Mouse (Mus musculus) CH12.LX (cell line): ENCODE measurements at regions not wholly inside any gene's neighbourhood (a gene's known extent, or its start where the extent isn't known, plus 50 kb on each side); places are given as distances from the start of the nearest gene placed in this dataset.

Experiments used
- DNase-seq: peaks from one replicate; pipeline ENCODE4 v3.0.0-alpha.2; 2013; ENCODE audit errors: extremely low read depth
- H3K27ac ChIP-seq: 2 replicates; pipeline ENCODE4 v1.5.1; 2012; ENCODE audit warnings: low read depth, mild to moderate bottlenecking, control low read depth, moderate library complexity; ENCODE audit not compliant: insufficient read depth
- H3K27me3 ChIP-seq: replicated peaks from 2 replicates; pipeline ENCODE3; 2012; ENCODE audit warnings: inconsistent platforms
- H3K36me3 ChIP-seq, 2 experiments: replicated peaks in 1 of 2; 2 replicates each; pipeline versions ENCODE3 to v1.6.1; 2012; ENCODE audit warnings: inconsistent platforms in 1 of 2, low read length in 1 of 2, mild to moderate bottlenecking in 1 of 2, mixed read lengths in 1 of 2, moderate library complexity in 1 of 2; ENCODE audit not compliant: control insufficient read depth in 1 of 2, insufficient read depth in 1 of 2
- H3K4me1 ChIP-seq, 2 experiments: 2 replicates each; pipeline ENCODE4 v1.6.1; 2012; ENCODE audit warnings: inconsistent platforms in 1 of 2, moderate library complexity in 1 of 2; ENCODE audit not compliant: insufficient read depth in 2 of 2, control insufficient read depth in 1 of 2
- H3K4me2 ChIP-seq: 2 replicates; pipeline ENCODE4 v1.6.1; 2012; ENCODE audit warnings: low read depth, mild to moderate bottlenecking, control low read depth; ENCODE audit not compliant: poor library complexity, insufficient read depth, severe bottlenecking
- H3K4me3 ChIP-seq, 3 experiments: fragments of 150-350 bp in 1 of 3; sonication (generic) in 1 of 3; replicated peaks in 1 of 3; 2 replicates each; pipeline versions ENCODE3 to v1.5.1; 2011 to 2012; ENCODE audit warnings: low read depth in 2 of 3, low read length in 2 of 3, mild to moderate bottlenecking in 2 of 3, moderate library complexity in 2 of 3, control low read depth in 1 of 3, improper control_type of control experiment in 1 of 3, inconsistent platforms in 1 of 3, mixed read lengths in 1 of 3; ENCODE audit not compliant: poor library complexity in 1 of 3
- H3K79me2 ChIP-seq: replicated peaks from 2 replicates; pipeline ENCODE4 v1.6.1; 2012; ENCODE audit warnings: mild to moderate bottlenecking, moderate library complexity; ENCODE audit not compliant: control insufficient read depth, poor library complexity, insufficient read depth, severe bottlenecking; ENCODE audit errors: extremely low read depth
- H3K9ac ChIP-seq: 2 replicates; pipeline ENCODE4 v1.6.1; 2012; ENCODE audit warnings: low read depth, mild to moderate bottlenecking, control low read depth, moderate library complexity; ENCODE audit not compliant: insufficient read depth
- H3K9me3 ChIP-seq: replicated peaks from 2 replicates; pipeline ENCODE3; 2012; ENCODE audit warnings: low read length, inconsistent platforms, mixed read lengths
- BHLHE40 ChIP-seq: IDR thresholded peaks from 2 replicates; pipeline ENCODE4 v1.6.1; 2011; ENCODE audit warnings: mild to moderate bottlenecking, low read depth, low read length, improper control_type of control experiment
- CHD1 ChIP-seq: IDR thresholded peaks from 2 replicates; pipeline ENCODE4 v1.6.1; 2012; ENCODE audit warnings: low read depth, low read length, improper control_type of control experiment, inconsistent platforms
- CHD2 ChIP-seq: IDR thresholded peaks from 2 replicates; pipeline ENCODE4 v1.6.1; 2011; ENCODE audit warnings: low read length, improper control_type of control experiment
- CTCF ChIP-seq, 2 experiments: IDR thresholded peaks in 1 of 2; conservative IDR thresholded peaks in 1 of 2; 2 replicates each; pipeline ENCODE4 v1.5.1; 2011 to 2012; ENCODE audit warnings: low read depth in 2 of 2, low read length in 2 of 2, improper control_type of control experiment in 1 of 2, inconsistent platforms in 1 of 2, mild to moderate bottlenecking in 1 of 2, moderate library complexity in 1 of 2
- ELF1 ChIP-seq: IDR thresholded peaks from 2 replicates; pipeline ENCODE4 v1.6.1; 2014; ENCODE audit warnings: low read depth, mild to moderate bottlenecking, inconsistent platforms, low read length, improper control_type of control experiment
- ETS1 ChIP-seq: conservative IDR thresholded peaks from 2 replicates; pipeline ENCODE4 v1.6.1; 2012; ENCODE audit warnings: low read depth, mild to moderate bottlenecking, inconsistent platforms, low read length, improper control_type of control experiment, moderate library complexity
- GABPA ChIP-seq: IDR thresholded peaks from 2 replicates; pipeline ENCODE4 v1.6.1; 2012; ENCODE audit warnings: low read depth, low read length, improper control_type of control experiment, inconsistent platforms; ENCODE audit not compliant: insufficient replicate concordance
- HCFC1 ChIP-seq: IDR thresholded peaks from 2 replicates; pipeline ENCODE4 v1.6.1; 2012; ENCODE audit warnings: low read depth, mild to moderate bottlenecking, inconsistent platforms, low read length, improper control_type of control experiment
- IRF4 ChIP-seq: IDR thresholded peaks from 2 replicates; pipeline ENCODE4 v1.6.1; 2014; ENCODE audit warnings: low read depth, mild to moderate bottlenecking, inconsistent platforms, low read length, improper control_type of control experiment
- JUN ChIP-seq: IDR thresholded peaks from 2 replicates; pipeline ENCODE4 v1.6.1; 2011; ENCODE audit warnings: low read depth, mild to moderate bottlenecking, low read length, improper control_type of control experiment, moderate library complexity; ENCODE audit not compliant: insufficient read depth
- JUND ChIP-seq: conservative IDR thresholded peaks from 2 replicates; pipeline ENCODE4 v1.6.1; 2011; ENCODE audit warnings: low read depth, low read length, improper control_type of control experiment
- MAZ ChIP-seq: IDR thresholded peaks from 2 replicates; pipeline ENCODE4 v1.6.1; 2012; ENCODE audit warnings: low read depth, mild to moderate bottlenecking, inconsistent platforms, low read length, improper control_type of control experiment, moderate library complexity
- MEF2A ChIP-seq: IDR thresholded peaks from 2 replicates; pipeline ENCODE4 v1.6.1; 2014; ENCODE audit warnings: low read depth, mild to moderate bottlenecking, inconsistent platforms, low read length, improper control_type of control experiment, borderline replicate concordance
- MXI1 ChIP-seq: IDR thresholded peaks from 2 replicates; pipeline ENCODE4 v1.6.1; 2011; ENCODE audit warnings: mild to moderate bottlenecking, low read depth, low read length, improper control_type of control experiment
- NELFE ChIP-seq: IDR thresholded peaks from 2 replicates; pipeline ENCODE4 v1.6.1; 2011; ENCODE audit warnings: low read depth, low read length, improper control_type of control experiment
- NRF1 ChIP-seq: IDR thresholded peaks from 2 replicates; pipeline ENCODE4 v1.6.1; 2014; ENCODE audit warnings: low read depth, mild to moderate bottlenecking, inconsistent platforms, low read length, improper control_type of control experiment, moderate library complexity
- PAX5 ChIP-seq: IDR thresholded peaks from 2 replicates; pipeline ENCODE4 v1.6.1; 2012; ENCODE audit warnings: low read length, inconsistent platforms, mixed read lengths
- POLR2A ChIP-seq: IDR thresholded peaks from 2 replicates; pipeline ENCODE4 v1.6.1; 2011; ENCODE audit warnings: low read depth, mild to moderate bottlenecking, improper control_type of control experiment, low read length
- POLR2AphosphoS2 ChIP-seq: IDR thresholded peaks from 2 replicates; pipeline ENCODE4 v1.6.1; 2011; ENCODE audit warnings: low read depth, low read length, improper control_type of control experiment
- RAD21 ChIP-seq: IDR thresholded peaks from 2 replicates; pipeline ENCODE4 v1.6.1; 2011; ENCODE audit warnings: low read depth, mild to moderate bottlenecking, low read length, improper control_type of control experiment, moderate library complexity
- SIN3A ChIP-seq: IDR thresholded peaks from 2 replicates; pipeline ENCODE4 v1.6.1; 2012; ENCODE audit warnings: low read length, improper control_type of control experiment, inconsistent platforms
- SMC3 ChIP-seq: IDR thresholded peaks from 2 replicates; pipeline ENCODE4 v1.6.1; 2011; ENCODE audit warnings: low read depth, low read length, improper control_type of control experiment
- TBP ChIP-seq: conservative IDR thresholded peaks from 2 replicates; pipeline ENCODE4 v1.6.1; 2011; ENCODE audit warnings: low read depth, low read length, improper control_type of control experiment
- UBTF ChIP-seq: IDR thresholded peaks from 2 replicates; pipeline ENCODE4 v1.6.1; 2012; ENCODE audit warnings: low read depth, mild to moderate bottlenecking, inconsistent platforms, low read length, improper control_type of control experiment, moderate library complexity
- USF1 ChIP-seq: IDR thresholded peaks from 2 replicates; pipeline ENCODE4 v1.6.1; 2014; ENCODE audit warnings: low read depth, mild to moderate bottlenecking, inconsistent platforms, low read length, improper control_type of control experiment
- ZKSCAN1 ChIP-seq: IDR thresholded peaks from 2 replicates; pipeline ENCODE4 v1.6.1; 2012; ENCODE audit warnings: low read depth, inconsistent platforms, low read length, improper control_type of control experiment, borderline replicate concordance
- ZMIZ1 ChIP-seq: IDR thresholded peaks from 2 replicates; pipeline ENCODE4 v1.6.1; 2012; ENCODE audit warnings: low read depth, mild to moderate bottlenecking, inconsistent platforms, low read length, improper control_type of control experiment
- ZNF384 ChIP-seq: IDR thresholded peaks from 2 replicates; pipeline ENCODE4 v1.6.1; 2012; ENCODE audit warnings: low read depth, low read length, improper control_type of control experiment, inconsistent platforms
- dilution Hi-C: fragments of 300-500 bp; cut with MboI; formaldehyde crosslinking; loops from 2 replicates; pipeline ENCODE4 v1.14.3; 2020; ENCODE audit warnings: low sequenced_read_pairs; ENCODE audit not compliant: extremely low pct_unique_long_range_greater_than_20kb, extremely low pct_ligation_motif_present
- in situ Hi-C: fragments of 300-500 bp; cut with MboI; formaldehyde crosslinking; loops from 3 replicates; pipeline ENCODE4 v1.14.3; 2019; ENCODE audit warnings: low sequenced_read_pairs, low pct_ligation_motif_present, low pct_unique_long_range_greater_than_20kb, mixed read lengths

DNA sequence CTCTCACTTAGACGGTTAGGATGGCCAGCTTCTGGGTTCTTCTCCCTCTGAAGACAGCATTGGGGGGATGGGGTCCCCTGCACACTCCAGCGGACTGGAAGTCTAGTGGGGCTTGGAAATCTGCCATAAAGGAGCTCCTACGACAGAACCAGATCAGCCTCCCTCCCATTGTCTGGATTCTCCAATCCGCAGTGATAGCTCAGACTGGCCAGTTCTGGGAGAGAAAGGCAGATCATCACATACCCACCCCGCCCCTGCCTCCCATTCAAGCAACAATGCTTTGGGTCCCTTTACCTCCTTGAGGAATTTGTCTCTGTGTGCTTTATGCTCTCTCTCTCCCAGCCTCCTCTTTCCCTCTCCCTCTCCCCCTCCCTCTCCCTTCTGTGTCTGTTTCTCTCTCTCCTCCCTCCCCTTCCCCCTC is 292.5 kb downstream of the Pdcd6ip start:
- Histone ChIP-seq H3K9ac (no peak overlapping the region), H3K4me2 (no peak overlapping the region), H3K9me3 (peaks cover 32% of the 10 kb centered on the region), H3K79me2 (no peaks in the 10 kb centered on the region), H3K36me3 (no peaks in the 10 kb centered on the region), H3K27me3 (peaks cover 14% of the 10 kb centered on the region), H3K4me3 (no peak overlapping the region), H3K27ac (no peak overlapping the region), H3K4me1 (no peaks in the 10 kb centered on the region)
- TF ChIP-seq NELFE (no peak), ETS1 (no peak), HCFC1 (no peak), MAZ (no peak), ZKSCAN1 (no peak), SIN3A (no peak), JUN (no peak), IRF4 (no peak), BHLHE40 (no peak), CHD2 (no peak), CHD1 (no peak), ZNF384 (no peak), GABPA (no peak)
- no peak for DNase-seq
- in situ Hi-C loops = no loop called here
- dilution Hi-C loops = no loop called here

DNA sequence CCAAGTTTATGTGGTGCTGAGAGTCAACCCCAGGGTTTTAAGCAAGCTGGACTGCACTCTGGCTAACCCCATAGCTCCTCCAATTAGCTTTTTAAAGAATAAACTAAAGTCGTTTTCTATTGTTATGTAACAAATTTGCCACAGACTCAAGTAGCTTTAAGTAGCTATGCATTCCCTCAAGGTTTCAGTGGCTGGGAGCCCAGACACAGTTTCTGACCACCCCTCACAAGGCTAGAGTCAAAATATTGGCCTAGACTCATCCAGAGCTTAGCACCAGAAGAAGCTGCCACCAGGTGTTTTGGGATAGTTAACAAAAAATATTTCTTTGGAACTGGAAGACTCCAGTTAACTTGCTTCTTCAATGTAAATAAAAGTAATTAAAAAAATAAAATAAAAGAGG is 293.4 kb downstream of the Pdcd6ip start:
- Histone ChIP-seq H3K4me3 (no peak overlapping the region), H3K36me3 (no peaks in the 10 kb centered on the region), H3K27ac (no peak overlapping the region), H3K4me2 (no peak overlapping the region), H3K9me3 (peaks cover 33% of the 10 kb centered on the region), H3K79me2 (no peaks in the 10 kb centered on the region), H3K4me1 (no peaks in the 10 kb centered on the region), H3K9ac (no peak overlapping the region), H3K27me3 (peaks cover 14% of the 10 kb centered on the region)
- dilution Hi-C loops (no loop called here), in situ Hi-C loops (no loop called here)
- no peak for DNase-seq
- no peak for TF ChIP-seq USF1
- TF ChIP-seq POLR2AphosphoS2 = no peak

DNA sequence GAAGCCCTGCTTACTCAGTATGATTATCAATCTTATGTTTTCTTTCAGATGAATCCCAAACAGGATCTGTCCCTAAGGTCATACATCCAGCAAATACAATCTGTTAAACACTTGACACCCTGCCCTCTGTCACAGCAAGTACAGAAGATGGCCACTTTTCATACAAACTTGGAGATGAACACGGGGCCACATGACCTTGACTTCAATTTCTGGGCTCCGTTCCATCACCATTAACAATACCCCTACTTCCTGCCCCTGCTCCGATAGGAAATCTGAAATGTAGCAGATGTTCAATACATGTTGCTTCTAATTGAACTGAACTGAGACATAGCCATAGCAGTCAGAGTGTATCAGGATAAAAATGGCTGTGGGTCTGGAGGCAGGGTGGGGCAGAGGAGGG is 294.2 kb downstream of the Pdcd6ip start:
- Histone ChIP-seq H3K79me2 (no peaks in the 10 kb centered on the region), H3K4me2 (no peak overlapping the region), H3K27me3 (peaks cover 14% of the 10 kb centered on the region), H3K4me1 (no peaks in the 10 kb centered on the region), H3K9me3 (peaks cover 39% of the 10 kb centered on the region), H3K27ac (no peak overlapping the region), H3K36me3 (no peaks in the 10 kb centered on the region), H3K4me3 (no peak overlapping the region), H3K9ac (no peak overlapping the region)
- in situ Hi-C loops = no loop called here
- DNase-seq = no peak
- TF ChIP-seq MXI1 = no peak
- no peak for TF ChIP-seq ZMIZ1
- TF ChIP-seq MEF2A = no peak
- no peak for TF ChIP-seq HCFC1
- no peak for TF ChIP-seq NRF1
- TF ChIP-seq POLR2A = no peak
- TF ChIP-seq PAX5 = no peak
- TF ChIP-seq TBP = no peak
- TF ChIP-seq SMC3 = no peak
- no peak for TF ChIP-seq RAD21
- no peak for TF ChIP-seq ELF1
- TF ChIP-seq CHD1 = no peak
- no peak for TF ChIP-seq POLR2AphosphoS2
- TF ChIP-seq CTCF (conservative IDR thresholded peaks at IDR 0.05 in 1 of 2, IDR thresholded peaks at IDR 0.05 in 1 of 2; ENCODE audit: low read depth in 2 of 2, low read length in 2 of 2) = no peak
- TF ChIP-seq SIN3A = no peak
- TF ChIP-seq MAZ = no peak
- no peak for TF ChIP-seq UBTF
- no peak for TF ChIP-seq JUND
- TF ChIP-seq, all 38 proteins: peak for 0
- dilution Hi-C loops = no loop called here
